Mouse (Mus musculus) cerebellum, adult (tissue): ENCODE measurements around the gene Podxl2.

Experiments
- ATAC-seq: cut with Nextera tagmentation; 2 replicates; pipeline ENCODE4 v1.9.2; 2017; ENCODE audit warnings: mild to moderate bottlenecking, moderate library complexity, mixed read lengths; ENCODE audit not compliant: insufficient number of reproducible peaks, low FRiP score, low TSS enrichment

Podxl2 gene

GRCm38 (mm10) chr6:88890832-88891231, 16.0 kb upstream of the Podxl2 start:
- ATAC-seq, result no peak

- no peak for ATAC-seq
These were observed 14.7 kb upstream of the Podxl2 start for GRCm38 (mm10) chr6:88889410-88890042.

GRCm38 (mm10) chr6:88886417-88886967, 11.6 kb upstream of the Podxl2 start:
- ATAC-seq, result no peak

GRCm38 (mm10) chr6:88885644-88886416, 11.0 kb upstream of the Podxl2 start:
- ATAC-seq, result no peak

GRCm38 (mm10) chr6:88884690-88885089, 9.8 kb upstream of the Podxl2 start:
- no peak for ATAC-seq

GRCm38 (mm10) chr6:88884195-88884594, 9.4 kb upstream of the Podxl2 start:
- no peak for ATAC-seq

GRCm38 (mm10) chr6:88881334-88881733, 6.5 kb upstream of the Podxl2 start:
- no peak for ATAC-seq

- ATAC-seq, result no peak
These were observed 4.6 kb upstream of the Podxl2 start for GRCm38 (mm10) chr6:88879471-88879870.

GRCm38 (mm10) chr6:88873965-88874867, 628 bp downstream of the Podxl2 start:
- peak; percentile 26; the same call in 1 of the 2 replicates for ATAC-seq

- ATAC-seq, result no peak
These were observed 2.0 kb downstream of the Podxl2 start for GRCm38 (mm10) chr6:88872811-88873210.

GRCm38 (mm10) chr6:88871546-88871945, 3.3 kb downstream of the Podxl2 start:
- ATAC-seq, result no peak

- no peak for ATAC-seq
These were observed 4.2 kb downstream of the Podxl2 start for GRCm38 (mm10) chr6:88870594-88870993.

GRCm38 (mm10) chr6:88869459-88869858, 5.4 kb downstream of the Podxl2 start:
- ATAC-seq, result no peak

- no peak for ATAC-seq
These were observed 9.1 kb downstream of the Podxl2 start for GRCm38 (mm10) chr6:88865704-88866103.

GRCm38 (mm10) chr6:88860914-88861313, 13.9 kb downstream of the Podxl2 start:
- no peak for ATAC-seq

- ATAC-seq, result no peak
These were observed 16.5 kb downstream of the Podxl2 start for GRCm38 (mm10) chr6:88858341-88858740.

- ATAC-seq, result no peak
These were observed 17.0 kb downstream of the Podxl2 start for GRCm38 (mm10) chr6:88857830-88858229.

- ATAC-seq, result peak; percentile 76
These were observed 17.6 kb downstream of the Podxl2 start for GRCm38 (mm10) chr6:88857249-88857648.

- ATAC-seq, result no peak
These were observed 19.2 kb downstream of the Podxl2 start for GRCm38 (mm10) chr6:88855636-88856035.

GRCm38 (mm10) chr6:88854509-88854908, 20.3 kb downstream of the Podxl2 start:
- ATAC-seq, result no peak

GRCm38 (mm10) chr6:88850034-88850433, 24.8 kb downstream of the Podxl2 start:
- peak; percentile 51 for ATAC-seq
